Mouse (Mus musculus) ES-CJ7 (cell line): Measurements from ENCODE around the gene Cmc2.

Source experiments
- DNase-seq: peaks from one replicate; pipeline ENCODE4 v3.0.0; 2011; ENCODE audit warnings: low read depth, low spot score

Cmc2 gene

GRCm38 (mm10) chr8:116842678-116843077 is 78.6 kb downstream of the Cmc2 start:
- DNase-seq, result no peak
